Mouse (Mus musculus): ENCODE measurements around the gene Shq1.

The Shq1 gene

GRCm38 (mm10) chr6:100670880-100671344, at the start of gene Shq1:
Gene Shq1, minus strand, starts transcription at chr6:100671157.
- in situ Hi-C loops (cut with MboI, MseI): loop anchor here in 1 of 2 experiments (5.0 kb wide), 1 partner anchor 206 kb away; no protein-coding TSS in a partner anchor

- in situ Hi-C loops (cut with MboI, MseI): no loop called here
These were observed 49.1 kb upstream of the Shq1 start for GRCm38 (mm10) chr6:100720098-100720501.

GRCm38 (mm10) chr6:100716817-100717216, 45.9 kb upstream of the Shq1 start:
- in situ Hi-C loops (cut with MboI, MseI): no loop called here

- in situ Hi-C loops (cut with MboI, MseI): no loop called here
These were observed 45.2 kb upstream of the Shq1 start for GRCm38 (mm10) chr6:100716152-100716551.

- in situ Hi-C loops (cut with MboI, MseI): no loop called here
These were observed 44.4 kb upstream of the Shq1 start for GRCm38 (mm10) chr6:100715296-100715828.

GRCm38 (mm10) chr6:100710866-100711265, 39.9 kb upstream of the Shq1 start:
- in situ Hi-C loops (cut with MboI, MseI): no loop called here

- in situ Hi-C loops (cut with MboI, MseI): no loop called here
These were observed 39.2 kb upstream of the Shq1 start for GRCm38 (mm10) chr6:100710170-100710569.

GRCm38 (mm10) chr6:100709483-100709882, 38.5 kb upstream of the Shq1 start:
- in situ Hi-C loops (cut with MboI, MseI): no loop called here

GRCm38 (mm10) chr6:100708996-100709395, 38.0 kb upstream of the Shq1 start:
- in situ Hi-C loops (cut with MboI, MseI): no loop called here

GRCm38 (mm10) chr6:100708248-100708647, 37.3 kb upstream of the Shq1 start:
- in situ Hi-C loops (cut with MboI, MseI): no loop called here

- in situ Hi-C loops (cut with MboI, MseI): no loop called here
These were observed 36.6 kb upstream of the Shq1 start for GRCm38 (mm10) chr6:100707557-100707956.

GRCm38 (mm10) chr6:100706861-100707260, 35.9 kb upstream of the Shq1 start:
- in situ Hi-C loops (cut with MboI, MseI): no loop called here

- in situ Hi-C loops (cut with MboI, MseI): no loop called here
These were observed 34.4 kb upstream of the Shq1 start for GRCm38 (mm10) chr6:100705366-100705811.

- in situ Hi-C loops (cut with MboI, MseI): no loop called here
These were observed 33.8 kb upstream of the Shq1 start, which contains the start of gene Gxylt2 for GRCm38 (mm10) chr6:100704574-100705365. Gene Gxylt2, plus strand, starts transcription at chr6:100704734.

- in situ Hi-C loops (cut with MboI, MseI): no loop called here
These were observed 33.2 kb upstream of the Shq1 start for GRCm38 (mm10) chr6:100704197-100704573.

GRCm38 (mm10) chr6:100700774-100701173, 29.8 kb upstream of the Shq1 start:
- in situ Hi-C loops (cut with MboI, MseI): no loop called here

- in situ Hi-C loops (cut with MboI, MseI): no loop called here
These were observed 29.0 kb upstream of the Shq1 start for GRCm38 (mm10) chr6:100699986-100700385.

GRCm38 (mm10) chr6:100686341-100686740, 15.4 kb upstream of the Shq1 start:
- in situ Hi-C loops (cut with MboI, MseI): no loop called here

- in situ Hi-C loops (cut with MboI, MseI): no loop called here
These were observed 7.7 kb upstream of the Shq1 start for GRCm38 (mm10) chr6:100678636-100679035.

- in situ Hi-C loops (cut with MboI, MseI): no loop called here
These were observed 5.5 kb upstream of the Shq1 start for GRCm38 (mm10) chr6:100676461-100676860.

GRCm38 (mm10) chr6:100674974-100675373, 4.0 kb upstream of the Shq1 start:
- in situ Hi-C loops (cut with MboI, MseI): loop anchor here in 1 of 2 experiments (5.0 kb wide), 1 partner anchor 202 kb away; no protein-coding TSS in a partner anchor

- in situ Hi-C loops (cut with MboI, MseI): loop anchor here in 1 of 2 experiments (5.0 kb wide), 1 partner anchor 206 kb away; no protein-coding TSS in a partner anchor
These were observed 444 bp upstream of the Shq1 start for GRCm38 (mm10) chr6:100671401-100671800.

Measured in T-helper 17 cell (primary cell).